Mouse (Mus musculus): ENCODE measurements around the gene Ap5s1.

Ap5s1 gene

DNA sequence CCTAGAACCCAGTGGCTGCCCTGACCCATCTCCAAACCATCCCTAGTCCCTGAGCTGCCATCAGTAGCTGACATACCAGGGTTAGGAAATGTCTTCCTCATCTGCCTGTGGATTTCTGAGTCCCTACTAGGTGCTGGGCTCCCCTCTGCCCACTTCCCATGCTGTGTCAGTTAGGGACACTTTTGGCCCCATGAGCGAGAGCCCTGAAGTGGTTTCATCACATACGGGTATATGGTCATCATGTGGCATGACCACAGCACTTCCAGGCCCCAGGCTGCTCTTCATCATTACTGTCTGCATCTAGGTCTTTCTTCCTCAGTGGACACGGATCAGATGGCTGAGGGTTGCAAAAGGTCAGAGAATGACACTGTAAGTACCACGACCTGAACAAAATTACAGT is at the start of gene Ap5s1:
Ap5s1 (plus strand) TSS at position 301 of the 400 bp plus-strand sequence.
- no peak for DNase-seq (ENCODE audit: inconsistent ontology term)

DNA sequence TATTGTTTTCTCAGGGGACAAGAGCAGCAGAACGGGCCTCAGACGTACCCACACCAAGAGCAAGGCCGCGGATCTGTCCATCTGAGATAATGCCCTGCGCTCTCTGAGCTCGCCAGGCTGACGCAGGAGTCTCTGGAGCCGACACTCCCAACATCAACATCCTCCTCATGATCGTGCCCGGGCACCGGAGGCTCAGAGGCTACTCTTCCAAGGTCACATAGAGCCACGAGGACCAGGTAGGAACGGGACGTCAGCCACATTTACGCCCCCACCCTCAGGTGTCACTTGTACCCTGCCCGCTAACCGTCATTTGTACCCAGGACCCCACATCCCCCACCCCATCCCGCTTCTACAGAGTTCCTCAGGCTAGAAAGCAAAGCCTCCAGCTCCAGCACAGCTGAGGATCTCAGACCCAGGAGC is 47.4 kb upstream of the Ap5s1 start:
- DNase-seq (ENCODE audit: inconsistent ontology term) = no peak

DNA sequence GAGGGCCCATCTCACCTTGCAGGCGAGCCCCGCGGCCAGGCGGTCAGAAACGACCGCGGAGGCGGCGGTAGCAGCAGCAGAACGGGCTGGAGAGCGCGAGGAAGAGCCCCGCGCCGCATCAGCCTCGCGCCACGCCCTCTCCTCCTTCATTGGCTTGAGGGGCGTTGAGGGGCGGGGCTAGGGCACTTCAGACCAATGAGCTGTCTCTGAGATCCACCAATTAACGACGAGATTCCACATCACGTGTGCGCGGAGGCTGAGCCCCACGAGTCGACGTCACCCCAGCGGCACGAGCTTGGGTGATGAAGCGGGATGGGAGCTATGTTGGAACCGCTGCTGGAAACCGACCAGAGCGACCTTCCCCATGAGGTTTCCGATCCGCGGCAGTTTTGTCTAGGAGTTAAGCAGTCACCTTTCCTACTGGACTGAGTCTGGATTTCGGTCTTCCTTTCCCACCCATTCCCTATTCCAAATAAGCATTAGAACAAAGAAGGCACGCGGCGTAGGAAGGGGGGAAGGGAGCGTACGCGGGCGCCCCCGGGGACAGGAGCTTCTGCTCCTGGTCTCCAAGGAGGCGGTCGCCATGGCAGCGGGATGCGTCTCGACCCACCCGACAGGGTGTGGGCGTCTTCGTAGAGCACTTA is 46.8 kb upstream of the Ap5s1 start, which contains the start of gene 1700037H04Rik:
1700037H04Rik (minus strand) TSS at position 144 of the 644 bp plus-strand sequence.
- peak; percentile 99 for DNase-seq (ENCODE audit: inconsistent ontology term)

DNA sequence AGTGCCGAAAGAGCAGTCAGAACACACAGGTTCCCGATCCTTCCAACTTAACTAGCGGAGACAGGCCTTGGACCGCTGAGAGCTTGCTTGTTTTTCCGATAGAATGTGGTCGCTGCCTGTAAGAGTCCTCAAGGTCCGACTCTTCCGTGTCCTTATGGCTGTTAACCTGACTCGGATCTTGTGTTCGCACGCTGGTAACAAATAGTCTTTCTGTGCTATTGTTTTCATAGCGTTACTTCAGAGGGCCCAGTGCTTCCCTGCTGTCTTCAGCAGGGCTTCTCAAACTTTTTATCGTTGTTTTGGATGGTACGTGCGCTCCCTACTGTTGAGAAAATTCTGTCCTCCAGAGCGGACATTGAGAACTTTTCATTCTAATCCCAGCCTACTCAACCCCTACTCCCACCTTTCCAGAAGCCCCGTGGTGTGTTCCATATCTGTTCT is 46.2 kb upstream of the Ap5s1 start:
- DNase-seq (ENCODE audit: inconsistent ontology term) = no peak

DNA sequence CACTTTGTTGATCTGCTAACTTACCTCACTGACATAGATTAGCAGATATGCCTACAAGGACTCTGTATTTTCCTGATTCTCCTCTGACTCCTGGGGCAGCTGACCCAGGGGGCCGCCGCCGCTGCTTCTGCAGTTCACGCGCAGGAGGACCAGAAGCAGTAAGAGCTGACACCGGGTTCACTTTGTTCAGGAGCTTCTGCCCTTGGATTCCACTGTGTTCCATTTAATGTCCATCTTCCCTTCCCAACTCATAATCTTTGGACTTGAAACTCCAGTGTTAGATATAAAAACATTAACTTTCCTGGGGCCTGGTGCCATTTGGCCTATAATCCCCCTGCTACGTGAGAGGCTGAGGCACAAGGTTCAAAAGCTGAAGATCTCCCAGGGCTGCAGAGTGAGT is 43.0 kb upstream of the Ap5s1 start:
- DNase-seq (ENCODE audit: inconsistent ontology term) = no peak

DNA sequence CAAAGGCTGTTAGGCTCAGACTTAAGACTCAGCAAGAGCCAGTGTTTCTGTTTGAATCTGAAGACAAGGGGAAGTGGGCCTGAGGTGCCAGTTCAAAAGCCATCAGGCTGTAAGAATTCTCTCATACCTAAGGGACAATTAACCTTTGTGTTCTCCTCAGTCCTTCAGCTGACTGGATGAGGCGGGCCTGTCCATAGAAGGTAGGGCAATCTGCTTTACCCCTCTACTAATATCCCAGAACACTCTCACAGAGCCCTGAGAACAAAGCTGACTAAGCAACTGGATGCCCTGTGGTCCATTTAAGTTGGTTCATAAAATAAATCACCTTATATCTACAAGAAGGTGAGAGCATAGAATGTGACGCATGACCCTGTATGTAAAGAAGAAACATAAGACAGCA is 40.7 kb upstream of the Ap5s1 start:
- no peak for DNase-seq (ENCODE audit: inconsistent ontology term)

DNA sequence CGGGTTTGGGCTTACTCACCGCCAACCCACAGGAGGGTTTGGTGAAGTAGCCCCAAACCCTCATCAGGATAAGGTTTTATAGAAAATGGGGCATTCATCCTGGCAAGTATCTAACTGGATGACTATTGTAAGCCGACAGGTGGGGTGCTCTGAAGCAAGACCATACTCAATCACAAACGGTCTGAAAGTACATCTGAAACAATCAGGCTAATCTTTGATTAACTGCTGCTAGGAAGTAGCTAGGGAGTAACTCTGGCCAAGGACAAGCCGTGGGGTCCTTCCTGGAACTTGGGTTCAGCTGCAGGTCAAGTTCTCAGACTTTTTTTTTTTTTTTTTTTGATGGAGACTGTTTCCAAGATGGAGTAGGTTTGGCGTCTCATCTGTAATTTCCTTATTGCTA is 38.9 kb upstream of the Ap5s1 start:
- DNase-seq (ENCODE audit: inconsistent ontology term) = no peak

DNA sequence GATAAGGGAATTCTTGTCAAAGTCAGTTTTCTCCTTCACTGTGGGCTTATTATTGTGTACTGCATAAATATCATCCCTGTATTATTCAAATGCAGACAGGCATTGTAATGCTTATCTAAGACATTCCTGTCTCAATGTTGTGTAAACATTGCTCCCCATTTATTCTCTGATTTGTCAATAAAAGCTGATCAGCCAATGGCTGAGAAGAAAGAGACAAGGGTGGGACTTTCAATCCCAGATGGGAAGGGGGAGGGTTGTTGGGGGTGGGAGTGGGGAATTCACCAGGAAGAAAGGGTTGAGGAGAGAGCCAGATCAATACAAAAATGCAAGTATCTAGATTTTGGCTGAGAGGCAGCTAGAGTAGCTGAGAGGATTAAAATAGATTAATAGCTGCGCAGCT is 38.0 kb upstream of the Ap5s1 start:
- DNase-seq (ENCODE audit: inconsistent ontology term) = no peak

DNA sequence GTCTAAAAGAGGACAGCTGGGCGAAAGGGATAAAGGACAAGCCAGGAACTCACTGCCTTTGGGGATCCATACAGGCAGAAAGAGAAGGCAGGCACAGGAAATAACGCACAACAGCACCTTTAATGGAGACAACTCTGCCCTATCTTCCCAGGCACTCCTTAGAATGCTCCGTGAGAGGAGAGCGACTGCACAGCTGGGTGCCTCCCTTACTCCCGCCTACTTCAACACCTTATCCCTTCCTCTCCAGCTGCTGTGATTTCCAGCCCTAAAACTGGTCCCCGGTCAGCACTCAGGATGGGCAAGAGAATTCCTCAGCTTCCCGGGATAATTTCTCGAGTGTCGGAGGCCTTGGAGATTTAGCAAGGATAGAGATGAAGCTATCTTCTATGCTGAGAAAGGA is 35.9 kb upstream of the Ap5s1 start:
- DNase-seq (ENCODE audit: inconsistent ontology term) = no peak

DNA sequence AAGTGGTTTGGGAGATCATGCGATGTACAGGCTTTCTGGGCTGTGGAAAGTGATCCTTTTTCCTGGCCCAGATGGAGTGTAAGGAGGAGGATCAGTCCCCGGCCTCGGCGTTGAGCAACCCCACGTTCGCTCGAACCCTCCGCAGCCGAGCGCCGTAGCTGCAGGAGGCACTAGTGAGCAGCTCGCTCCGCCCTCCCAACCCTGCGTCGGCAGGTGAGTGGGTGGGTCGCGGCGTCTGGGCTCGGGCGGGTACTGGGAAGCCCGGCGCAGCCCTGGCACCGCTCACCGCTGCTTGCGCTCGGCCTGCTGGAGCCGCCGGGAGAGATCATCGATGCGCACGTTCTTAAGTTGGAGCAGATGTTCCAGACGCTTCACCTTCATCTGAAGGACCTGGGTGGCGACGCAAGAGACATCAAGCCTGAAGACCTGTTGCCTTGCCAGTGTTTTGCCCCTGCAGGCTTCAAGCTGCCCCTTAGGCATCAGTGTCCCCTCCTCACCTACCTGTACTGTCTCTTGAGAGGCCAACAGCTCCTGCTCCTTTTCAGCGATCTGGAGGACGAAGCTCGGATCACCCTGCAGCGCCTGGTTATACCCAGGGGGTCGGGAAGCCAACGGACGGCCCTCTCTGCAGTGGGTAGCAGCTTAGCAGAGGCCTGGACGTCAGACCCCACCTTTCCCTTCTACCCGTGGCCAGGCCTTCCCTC is 35.3 kb upstream of the Ap5s1 start:
- no peak for DNase-seq (ENCODE audit: inconsistent ontology term)

DNA sequence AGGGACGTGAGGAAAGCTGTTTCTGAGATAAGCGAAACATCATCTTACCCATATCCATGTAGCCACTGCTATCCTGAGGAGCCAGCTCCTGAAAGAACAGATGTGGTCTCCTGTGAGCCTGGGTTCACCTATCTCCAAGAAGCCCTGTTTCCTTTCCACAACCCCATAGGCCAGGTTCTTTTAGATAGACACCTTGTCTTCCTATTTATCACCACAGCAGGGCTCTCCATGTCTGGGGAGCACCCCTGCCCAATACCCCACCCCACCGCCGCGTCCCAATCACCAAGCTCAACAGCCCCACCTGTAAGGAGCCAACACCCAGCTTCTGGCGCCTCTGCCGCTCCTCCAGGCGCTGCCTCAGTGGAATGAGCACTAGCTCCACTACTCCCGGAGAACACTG is 34.6 kb upstream of the Ap5s1 start:
- no peak for DNase-seq (ENCODE audit: inconsistent ontology term)

DNA sequence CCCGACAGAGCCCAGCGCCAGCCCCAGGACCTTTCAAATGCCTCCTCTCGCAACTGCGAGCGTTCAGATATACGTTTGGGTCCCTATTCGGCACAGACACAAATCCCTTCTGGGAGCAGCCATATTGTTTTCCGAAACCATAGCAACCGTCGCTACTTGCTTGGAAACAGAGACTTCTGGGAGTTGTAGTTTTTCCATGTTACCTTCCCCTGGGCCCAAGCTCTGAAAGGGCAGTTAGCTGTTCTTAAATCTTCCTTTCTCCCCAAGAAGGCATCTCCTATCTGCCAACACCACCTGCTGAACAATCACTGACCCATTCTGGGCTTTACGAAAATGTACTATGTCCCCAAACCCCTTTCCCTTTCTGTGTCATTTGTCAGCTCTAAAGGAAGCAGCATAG is 32.2 kb upstream of the Ap5s1 start:
- DNase-seq (ENCODE audit: inconsistent ontology term) = peak; percentile 62

DNA sequence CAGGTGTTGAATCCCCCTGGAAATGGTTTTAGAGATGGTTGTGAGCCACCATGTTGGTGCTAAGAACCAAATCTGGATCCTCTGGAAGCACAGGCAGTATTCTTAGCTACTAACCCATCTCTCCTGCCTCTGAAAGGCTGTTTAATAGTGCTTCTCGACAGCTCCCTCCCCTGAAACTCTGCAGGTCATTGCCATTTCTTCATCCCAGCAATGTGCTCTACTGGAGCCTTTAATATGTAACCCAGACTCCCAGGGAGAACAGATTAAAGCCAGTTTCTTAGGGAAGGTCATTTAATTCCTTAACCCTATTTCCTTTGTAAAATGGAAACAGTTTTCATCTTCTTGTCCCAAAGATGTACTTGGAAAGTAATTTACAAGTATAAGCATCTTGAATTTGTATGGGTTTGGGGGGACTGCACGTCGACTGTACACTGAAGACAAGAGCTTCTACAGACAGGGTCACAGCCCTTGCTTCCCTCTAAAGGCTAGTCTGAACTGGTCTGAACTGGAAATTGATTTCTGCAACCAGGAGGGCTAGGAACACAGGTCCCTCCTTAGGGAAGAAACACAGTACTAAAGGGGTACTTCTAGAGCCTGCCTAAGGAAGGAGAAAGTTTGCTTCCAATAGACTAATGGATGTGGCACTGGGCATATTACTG is 31.5 kb upstream of the Ap5s1 start:
- no peak for DNase-seq (ENCODE audit: inconsistent ontology term)

DNA sequence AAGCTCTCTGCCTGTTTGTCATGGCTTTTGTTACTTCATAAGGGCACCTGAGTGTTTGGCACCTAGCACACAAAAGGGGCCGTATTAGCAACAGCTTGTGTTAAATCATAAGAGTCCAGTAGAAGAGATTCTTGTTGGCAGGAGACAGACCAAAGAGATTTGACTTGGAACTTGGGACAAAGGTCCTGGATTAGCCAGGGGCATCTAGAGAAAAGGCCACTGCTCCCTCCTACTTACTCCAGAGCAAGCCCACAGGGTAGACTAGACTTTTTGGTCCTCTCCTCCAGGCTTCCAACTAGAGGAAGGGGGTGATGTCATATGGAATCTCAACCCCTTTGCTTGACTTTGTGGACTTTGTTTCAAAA is 31.0 kb upstream of the Ap5s1 start:
- DNase-seq (ENCODE audit: inconsistent ontology term) = no peak

DNA sequence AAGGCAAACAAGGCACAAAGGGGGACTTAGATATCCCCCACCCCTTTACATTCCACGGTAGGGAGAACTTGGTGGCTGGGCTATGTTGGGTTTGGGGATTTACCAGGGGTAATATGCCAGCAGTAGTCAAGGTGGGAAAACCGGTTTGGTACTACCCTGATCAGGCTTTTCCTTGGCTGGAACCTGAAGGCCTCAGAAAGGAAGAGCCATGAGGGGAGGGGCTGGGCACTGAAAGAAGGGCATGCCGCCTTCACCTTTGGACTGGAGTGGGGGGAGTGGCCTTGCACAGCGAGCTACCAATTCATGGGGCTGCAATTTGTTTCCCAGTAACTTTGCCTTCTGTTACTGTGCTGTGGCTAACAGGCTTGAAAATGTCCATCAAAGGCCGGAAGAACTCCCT is 30.4 kb upstream of the Ap5s1 start:
- DNase-seq (ENCODE audit: inconsistent ontology term) = no peak

DNA sequence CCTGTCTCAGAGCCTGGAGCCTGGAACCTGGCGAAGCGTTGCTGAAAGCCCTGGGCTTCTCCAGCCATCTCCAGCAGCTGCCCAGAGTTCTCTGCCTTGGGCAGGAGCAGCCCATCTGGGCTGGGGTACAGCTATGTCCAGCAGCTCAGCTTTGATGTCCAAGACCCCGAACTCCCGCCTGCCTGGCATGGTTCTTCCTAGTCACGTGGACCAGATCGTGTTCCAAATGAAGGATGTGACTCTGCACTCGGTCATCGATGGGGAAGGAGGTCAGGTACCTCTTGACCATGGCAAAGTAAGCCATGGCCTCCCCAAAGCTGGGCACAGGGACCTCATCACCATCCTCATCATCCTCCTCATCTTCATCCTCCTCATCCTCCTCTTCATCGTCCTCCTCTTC is 28.9 kb upstream of the Ap5s1 start:
- no peak for DNase-seq (ENCODE audit: inconsistent ontology term)

DNA sequence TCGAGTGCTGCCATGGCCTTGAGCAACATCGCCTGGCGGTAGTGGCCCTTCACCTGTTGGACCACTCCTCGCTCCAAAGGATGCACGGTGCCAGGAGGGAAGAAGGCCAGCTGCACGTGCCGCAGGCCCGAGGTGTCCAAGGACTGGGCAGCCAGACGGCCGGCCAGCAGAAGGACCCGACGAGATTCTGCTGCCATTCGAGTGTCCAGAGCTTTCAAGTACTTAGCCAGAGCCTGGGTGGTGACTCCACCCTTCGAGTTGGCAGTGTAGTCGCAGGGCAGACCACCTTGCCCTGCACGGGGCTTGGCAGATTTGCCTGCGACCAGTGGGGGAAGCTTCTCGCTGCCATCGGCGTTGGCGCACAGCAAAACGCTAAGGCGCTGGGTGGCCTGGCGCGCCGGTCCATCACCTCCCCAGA is 28.0 kb upstream of the Ap5s1 start:
- peak; percentile 25 for DNase-seq (ENCODE audit: inconsistent ontology term)

DNA sequence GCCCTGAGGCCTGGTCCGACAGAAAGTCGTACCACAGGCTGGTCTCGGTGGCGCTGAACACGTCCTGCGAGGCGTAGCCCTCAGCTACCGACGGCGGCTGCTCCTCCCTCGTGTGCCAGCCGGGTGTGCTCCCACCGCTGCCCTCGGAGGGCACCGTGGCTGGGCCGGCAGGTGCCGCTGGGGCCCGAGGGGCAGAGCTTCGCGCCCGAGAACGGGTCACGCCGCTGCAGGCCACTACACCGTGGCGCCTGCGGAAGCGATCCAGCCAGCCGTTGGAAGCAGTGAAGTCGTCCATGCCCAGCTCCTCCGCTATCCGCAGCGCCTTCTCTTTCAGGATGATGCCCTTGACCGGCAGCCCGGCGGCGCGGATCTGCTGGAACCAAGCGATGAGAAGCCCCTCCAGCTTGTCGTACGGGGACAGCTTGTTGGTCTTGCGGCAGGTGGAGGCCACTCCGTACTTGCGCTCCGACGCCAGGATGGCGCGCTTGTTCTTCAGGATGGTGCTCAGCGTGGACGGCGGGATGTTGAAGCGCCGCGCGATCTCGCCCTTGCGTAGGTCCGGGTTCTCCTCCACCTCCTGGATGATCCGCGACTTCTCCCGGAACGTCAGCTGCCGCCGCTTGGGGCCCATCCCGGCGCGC is 27.5 kb upstream of the Ap5s1 start:
- DNase-seq (ENCODE audit: inconsistent ontology term) = peak; percentile 71

DNA sequence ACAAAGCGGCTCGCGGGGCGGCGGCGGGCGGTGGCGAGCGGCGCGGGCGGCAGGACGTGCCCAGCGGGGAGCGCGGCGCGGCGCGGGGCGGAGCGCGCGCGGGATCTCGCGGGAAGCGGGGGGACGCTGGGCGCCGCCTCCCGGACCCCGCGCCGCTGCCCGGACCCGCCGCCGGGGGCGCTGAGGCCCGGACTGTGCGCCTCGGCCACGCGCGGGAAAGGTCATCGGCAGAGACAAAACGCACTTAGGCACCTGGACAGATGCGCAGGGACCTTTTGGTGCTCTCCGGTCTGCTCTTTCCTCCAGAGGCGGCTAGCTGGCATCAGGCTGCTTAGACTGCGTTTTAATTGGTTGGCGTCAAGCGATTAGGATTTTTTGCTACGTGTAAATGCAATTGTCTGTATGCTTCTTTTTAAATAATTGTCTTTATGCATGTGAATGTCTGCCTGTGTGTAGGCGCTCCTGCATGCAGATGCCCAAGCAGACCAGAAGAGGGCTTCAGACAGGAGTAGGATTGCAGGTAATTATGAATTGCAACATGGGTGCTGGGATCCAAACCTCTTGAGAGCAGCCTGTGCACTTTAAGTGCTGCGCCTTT is 26.8 kb upstream of the Ap5s1 start, which contains the start of gene Cenpb:
Cenpb (minus strand) TSS at position 78 of the 598 bp plus-strand sequence.
- peak; percentile 88 for DNase-seq (ENCODE audit: inconsistent ontology term)

DNA sequence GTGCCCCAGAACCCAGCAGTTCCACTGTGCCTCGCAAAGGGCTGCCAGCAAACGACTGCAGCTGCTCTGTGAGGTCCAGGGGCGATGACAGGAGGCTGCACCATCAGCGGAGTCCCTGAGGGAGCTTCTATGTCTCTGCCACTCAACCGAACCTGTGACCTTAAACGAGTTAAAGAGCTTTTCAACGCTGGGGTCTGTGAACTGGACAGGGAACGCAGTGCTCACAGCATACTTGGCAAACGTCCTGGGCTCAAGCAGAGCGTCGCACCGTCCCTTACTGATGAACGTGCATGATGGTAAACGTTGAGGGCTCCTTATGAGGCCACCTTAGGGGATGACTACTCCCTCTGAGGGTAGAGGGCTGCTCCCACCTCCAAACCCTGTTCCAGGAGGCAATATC is 20.5 kb upstream of the Ap5s1 start:
- no peak for DNase-seq (ENCODE audit: inconsistent ontology term)

DNA sequence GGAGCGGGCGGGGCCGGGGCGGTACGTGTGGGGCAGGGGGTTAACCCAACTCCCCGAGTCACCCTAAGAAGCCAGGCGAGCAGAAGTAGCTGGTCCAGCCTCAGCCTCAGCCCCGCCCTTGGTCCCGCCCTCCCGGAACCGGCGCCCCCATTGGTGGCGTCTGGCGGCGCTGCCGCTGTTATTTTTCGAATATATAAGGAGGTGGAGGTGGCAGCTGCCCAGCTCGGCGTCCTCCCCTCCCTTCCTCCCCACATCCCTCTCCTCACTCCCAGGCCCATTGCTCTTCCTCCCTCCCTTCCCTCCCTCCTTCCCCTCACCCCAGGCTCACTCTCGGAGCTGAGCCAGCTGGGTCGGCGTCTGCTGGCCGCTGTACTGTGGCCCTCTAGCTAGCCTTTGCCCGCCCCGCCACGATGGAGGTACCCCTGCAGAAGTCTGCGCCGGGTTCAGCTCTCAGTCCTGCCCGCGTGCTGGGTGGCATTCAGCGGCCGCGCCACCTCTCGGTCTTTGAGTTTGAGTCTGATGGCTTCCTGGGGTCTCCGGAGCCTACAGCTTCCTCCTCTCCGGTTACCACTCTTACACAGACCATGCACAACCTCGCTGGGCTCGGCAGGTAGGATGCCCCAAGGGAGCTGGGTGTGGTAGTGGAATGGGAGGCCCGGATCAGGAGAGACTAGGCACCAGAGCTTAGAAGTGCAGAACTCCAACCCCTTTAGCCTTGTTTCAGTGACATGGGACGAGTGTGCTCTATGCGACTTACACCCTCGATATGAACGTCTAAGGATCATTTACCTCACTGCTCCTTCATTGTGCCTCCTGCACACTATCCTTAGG is 19.9 kb upstream of the Ap5s1 start, which contains the start of the genes Cdc25b and Spef1:
Cdc25b (plus strand) TSS at position 179 of the 831 bp plus-strand sequence.
Spef1 (minus strand) TSS at position 512 of the 831 bp plus-strand sequence.
- peak; percentile 94 for DNase-seq (ENCODE audit: inconsistent ontology term)
